ENCODE assay signal across 1 mouse cellular context in genomic region chr15:96698658-96699448, GRCm38 (mm10).
A peak's percentile ranks its signal among the peaks of the same experiment; 100 is the strongest.
TF ChIP-seq lines count a peak whose summit lies in the region.

No protein-coding gene starts in this region.

TF ChIP-seq in MEL, 35 proteins besides CTCF, POLR2A, EP300 and RAD21 (continued from another document):
- TF ChIP-seq MEF2A (IDR thresholded peaks at IDR 0.05; ENCODE audit: extremely low read depth, insufficient replicate concordance, low read depth, low read length, poor library complexity, severe bottlenecking), result 0 out of 2 replicates have a peak, but pooled peaks have one; percentile 36
- TF ChIP-seq BHLHE40 (IDR thresholded peaks at IDR 0.05; ENCODE audit: borderline replicate concordance, low read depth, low read length), result peak; percentile 50
- peak; percentile 15 for TF ChIP-seq SIN3A (IDR thresholded peaks at IDR 0.05; ENCODE audit: low read length)
- no peak for TF ChIP-seq TAL1 (IDR thresholded peaks at IDR 0.05; ENCODE audit: low read length)
- peak; percentile 97 for TF ChIP-seq USF1 (IDR thresholded peaks at IDR 0.05; ENCODE audit: low read depth, low read length)
- TF ChIP-seq ELF1 (IDR thresholded peaks at IDR 0.05; ENCODE audit: low read depth, low read length), result 0 out of 2 replicates have a peak, but pooled peaks have one; percentile 14
- peak; percentile 23 for TF ChIP-seq SMC3 (IDR thresholded peaks at IDR 0.05; ENCODE audit: low read depth, low read length)
- no peak; the same call in 1 of the 2 replicates for TF ChIP-seq KAT2A (conservative IDR thresholded peaks at IDR 0.05; ENCODE audit: low read depth, low read length)
- TF ChIP-seq RCOR1 (IDR thresholded peaks at IDR 0.05; ENCODE audit: low read depth, low read length), result 0 out of 2 replicates have a peak, but pooled peaks have one; percentile 23
- 0 out of 2 replicates have a peak, but pooled peaks have one; percentile 4 for TF ChIP-seq ZNF384 (IDR thresholded peaks at IDR 0.05; ENCODE audit: low read depth, low read length)
- peak; percentile 50; the same call in 1 of the 2 replicates for TF ChIP-seq POLR2AphosphoS5 (IDR thresholded peaks at IDR 0.05; ENCODE audit: borderline replicate concordance, low read depth, low read length)
- TF ChIP-seq E2F4 (IDR thresholded peaks at IDR 0.05; ENCODE audit: borderline replicate concordance, low read depth, low read length), result peak; percentile 45; the same call in 1 of the 2 replicates
- TF ChIP-seq MAZ (IDR thresholded peaks at IDR 0.05; ENCODE audit: low read depth, low read length), result peak; percentile 99
- TF ChIP-seq CHD1 (IDR thresholded peaks at IDR 0.05; ENCODE audit: low read depth, low read length), result no peak; the same call in 1 of the 2 replicates
- TF ChIP-seq JUND (IDR thresholded peaks at IDR 0.05; ENCODE audit: low read depth, low read length), result no peak
- peak; percentile 79 for TF ChIP-seq NELFE (IDR thresholded peaks at IDR 0.05; ENCODE audit: low read depth, low read length)
- peak; percentile 74 for TF ChIP-seq POLR2AphosphoS2 (IDR thresholded peaks at IDR 0.05; ENCODE audit: low read length)
- TF ChIP-seq UBTF (IDR thresholded peaks at IDR 0.05; ENCODE audit: borderline replicate concordance, insufficient read depth, low read depth, low read length), result 0 out of 2 replicates have a peak, but pooled peaks have one; percentile 88
- no peak for TF ChIP-seq GATA1 (IDR thresholded peaks at IDR 0.05; ENCODE audit: low read depth, low read length)
- peak; percentile 65 for TF ChIP-seq ETS1 (IDR thresholded peaks at IDR 0.05; ENCODE audit: low read depth, low read length)
